Mouse (Mus musculus): ENCODE measurements at regions not wholly inside any gene's neighbourhood (a gene's known extent, or its start where the extent isn't known, plus 50 kb on each side); places are given as distances from the start of the nearest gene placed in this dataset.
A peak's percentile ranks its signal among the peaks of the same experiment; 100 is the strongest.

GRCm38 (mm10) chr3:139949096-139949495 lies 743.6 kb downstream of the Stpg2 start:
- no peak for TF ChIP-seq ELF1 (IDR thresholded peaks at IDR 0.05; ENCODE audit: low read depth, low read length)
- TF ChIP-seq ZC3H11A (IDR thresholded peaks at IDR 0.05; ENCODE audit: low read depth, low read length): peak; percentile 45; the same call in 1 of the 2 replicates
- TF ChIP-seq TCF12 (IDR thresholded peaks at IDR 0.05; ENCODE audit: low read depth, low read length): no peak
- peak; percentile 48 for TF ChIP-seq RAD21 (IDR thresholded peaks at IDR 0.05; ENCODE audit: low read depth, low read length)
- TF ChIP-seq CTCF (IDR thresholded peaks at IDR 0.05 in 2 of 3, conservative IDR thresholded peaks at IDR 0.05 in 1 of 3; ENCODE audit: control insufficient read depth in 1 of 3, insufficient read depth in 1 of 3, low read depth in 2 of 3, low read length in 3 of 3, poor library complexity in 1 of 3, severe bottlenecking in 1 of 3): peak in 1 of 3 experiments; percentile 44; a peak in 2 of 6 replicates
- no peak for TF ChIP-seq NRF1 (IDR thresholded peaks at IDR 0.05; ENCODE audit: insufficient read depth, low read depth, low read length, poor library complexity, severe bottlenecking)
- TF ChIP-seq HCFC1 (IDR thresholded peaks at IDR 0.05; ENCODE audit: low read depth, low read length): no peak
- TF ChIP-seq TBP (IDR thresholded peaks at IDR 0.05; ENCODE audit: low read depth, low read length): no peak
- TF ChIP-seq ZMIZ1 (IDR thresholded peaks at IDR 0.05; ENCODE audit: low read depth, low read length): no peak
- TF ChIP-seq POLR2A (IDR thresholded peaks at IDR 0.05; ENCODE audit: control insufficient read depth in 1 of 2, insufficient read depth in 1 of 2, low read depth in 1 of 2, low read length in 2 of 2, poor library complexity in 1 of 2): no peak

All from MEL (cell line).